Mouse (Mus musculus): ENCODE data around the gene Pcsk1n. TPM values are rescaled to one million over a fixed set of nuclear protein-coding genes. Genes with fewer than 3 reads are reported as not detected.
"Not testable (repeated sequence)": the region's sequence is repeated elsewhere in the genome, so short reads cannot be mapped to it uniquely, and the experiment has no call there.

Pcsk1n gene
- polyA plus RNA-seq, 1 experiment: not detected

DNA sequence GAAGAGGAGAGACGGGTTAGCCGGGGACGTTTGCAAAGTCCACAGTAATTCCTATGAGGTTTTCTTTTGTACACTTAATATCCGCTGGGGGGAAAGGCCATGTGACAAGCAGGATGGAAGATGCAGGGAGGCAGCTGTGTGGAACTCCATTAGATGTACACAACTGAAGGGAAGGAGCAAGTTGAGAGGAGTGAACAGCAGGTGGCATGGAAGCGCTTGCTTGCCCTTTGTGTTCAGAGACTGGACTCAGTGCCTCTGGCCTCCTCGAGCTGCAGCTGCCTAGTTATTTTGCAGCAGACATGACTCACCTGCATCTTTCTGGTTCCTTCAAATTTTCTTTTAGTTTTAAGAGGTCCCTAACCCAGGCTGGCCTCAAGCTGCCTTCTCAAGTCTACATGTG, 9.1 kb upstream of the Pcsk1n start:
- Histone ChIP-seq H3K79me2 (ENCODE audit: control insufficient read depth, insufficient read depth) (no peaks in the 10 kb centered on the region), H3K4me3 (ENCODE audit: insufficient read depth, poor library complexity, severe bottlenecking) (no peak overlapping the region), H3K79me3 (ENCODE audit: low read depth) (no peaks in the 10 kb centered on the region), H3K27me3 (ENCODE audit: control insufficient read depth, insufficient read depth, insufficient read length) (no peaks in the 10 kb centered on the region), H3ac (ENCODE audit: control insufficient read depth, insufficient read length, low read depth) (no peak overlapping the region), H3K36me3 (ENCODE audit: control insufficient read depth, insufficient read depth) (no peaks in the 10 kb centered on the region)
- no peak for TF ChIP-seq CEBPB (IDR thresholded peaks at IDR 0.05; ENCODE audit: low read depth)
- TF ChIP-seq FOSL1 (IDR thresholded peaks at IDR 0.05; ENCODE audit: insufficient read depth, low read length, poor library complexity, severe bottlenecking): no peak
- TF ChIP-seq MYOD1 (IDR thresholded peaks at IDR 0.05; ENCODE audit: control insufficient read depth, insufficient read length, low read depth): no peak
- no peak for TF ChIP-seq USF1 (IDR thresholded peaks at IDR 0.05; ENCODE audit: low read depth)
- TF ChIP-seq MAX (IDR thresholded peaks at IDR 0.05): no peak
- no peak for TF ChIP-seq MYOG (IDR thresholded peaks at IDR 0.05; ENCODE audit: control insufficient read depth, extremely low read depth, insufficient read length)
- no peak for TF ChIP-seq CTCF (IDR thresholded peaks at IDR 0.05; ENCODE audit: control insufficient read depth, insufficient read depth, insufficient read length)

DNA sequence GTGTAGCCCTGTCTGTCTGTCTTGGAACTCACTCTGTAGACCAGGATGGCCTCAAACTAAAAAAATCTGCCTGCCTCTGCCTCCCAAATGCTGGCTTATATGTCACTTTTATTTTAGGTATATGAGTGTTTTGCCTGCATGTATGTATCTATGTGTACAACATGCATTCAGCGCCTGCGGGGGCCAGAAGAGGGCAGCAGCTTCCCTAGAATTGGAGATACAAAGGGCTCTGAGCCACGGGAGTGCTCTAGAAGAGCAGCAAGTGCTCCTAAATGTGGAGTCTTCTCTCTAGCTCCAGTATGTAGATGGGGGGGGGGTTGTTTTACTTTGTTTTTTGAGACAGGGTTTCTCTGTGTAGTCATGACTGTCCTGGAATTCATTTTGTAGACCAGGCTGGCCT, 4.0 kb upstream of the Pcsk1n start:
- H3K79me2 ChIP-seq (ENCODE audit: control insufficient read depth, insufficient read depth); H3K79me3 ChIP-seq (ENCODE audit: low read depth); H3K36me3 ChIP-seq (ENCODE audit: control insufficient read depth, insufficient read depth); H3K4me3 ChIP-seq (ENCODE audit: insufficient read depth, poor library complexity, severe bottlenecking); H3K27me3 ChIP-seq (ENCODE audit: control insufficient read depth, insufficient read depth, insufficient read length); H3ac ChIP-seq (ENCODE audit: control insufficient read depth, insufficient read length, low read depth): not testable (repeated sequence)

DNA sequence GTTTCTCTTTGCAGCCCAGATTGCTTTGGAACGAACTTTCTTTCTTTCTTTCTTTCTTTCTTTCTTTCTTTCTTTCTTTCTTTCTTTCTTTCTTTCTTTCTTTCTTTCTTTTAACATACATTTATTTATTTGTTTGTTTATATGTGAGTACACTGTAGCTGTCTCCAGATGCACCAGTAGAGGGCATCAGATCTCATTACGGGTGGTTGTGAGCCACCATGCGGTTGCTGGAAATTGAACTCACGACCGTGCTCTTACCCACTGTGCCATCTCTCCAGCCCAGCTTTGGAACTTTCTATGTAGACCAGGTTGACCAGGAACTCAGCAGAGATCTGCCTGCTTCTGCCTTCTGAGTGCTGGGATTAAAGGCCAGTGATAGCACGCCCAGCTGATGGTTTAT, 1.7 kb upstream of the Pcsk1n start:
- not testable (repeated sequence) for H3ac ChIP-seq (ENCODE audit: control insufficient read depth, insufficient read length, low read depth); H3K4me3 ChIP-seq (ENCODE audit: insufficient read depth, poor library complexity, severe bottlenecking); H3K36me3 ChIP-seq (ENCODE audit: control insufficient read depth, insufficient read depth); H3K79me3 ChIP-seq (ENCODE audit: low read depth); H3K79me2 ChIP-seq (ENCODE audit: control insufficient read depth, insufficient read depth)
- H3K27me3 ChIP-seq (ENCODE audit: control insufficient read depth, insufficient read depth, insufficient read length): peaks cover 16% of the 10 kb centered on the region

DNA sequence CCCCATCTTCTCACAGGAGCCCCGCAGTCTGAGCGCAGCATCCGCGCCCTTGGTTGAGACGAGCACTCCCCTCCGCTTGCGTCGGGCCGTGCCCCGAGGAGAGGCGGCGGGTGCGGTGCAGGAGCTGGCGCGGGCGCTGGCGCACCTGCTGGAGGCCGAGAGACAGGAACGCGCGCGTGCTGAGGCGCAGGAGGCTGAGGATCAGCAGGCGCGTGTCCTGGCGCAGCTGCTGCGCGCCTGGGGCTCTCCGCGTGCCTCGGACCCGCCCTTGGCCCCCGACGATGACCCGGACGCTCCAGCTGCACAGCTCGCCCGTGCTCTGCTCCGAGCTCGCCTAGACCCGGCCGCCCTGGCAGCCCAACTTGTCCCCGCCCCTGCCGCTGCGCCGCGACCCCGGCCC, 2.4 kb downstream of the Pcsk1n start:
- Histone ChIP-seq H3K79me3 (ENCODE audit: low read depth) (no peaks in the 10 kb centered on the region), H3K36me3 (ENCODE audit: control insufficient read depth, insufficient read depth) (no peaks in the 10 kb centered on the region), H3K27me3 (ENCODE audit: control insufficient read depth, insufficient read depth, insufficient read length) (peaks cover 33% of the 10 kb centered on the region), H3K4me3 (ENCODE audit: insufficient read depth, poor library complexity, severe bottlenecking) (no peak overlapping the region), H3K79me2 (ENCODE audit: control insufficient read depth, insufficient read depth) (no peaks in the 10 kb centered on the region), H3ac (ENCODE audit: control insufficient read depth, insufficient read length, low read depth) (no peak overlapping the region)
- TF ChIP-seq MAX (IDR thresholded peaks at IDR 0.05) (no peak), USF1 (IDR thresholded peaks at IDR 0.05; ENCODE audit: low read depth) (no peak), MYOD1 (IDR thresholded peaks at IDR 0.05; ENCODE audit: control insufficient read depth, insufficient read length, low read depth) (no peak)

DNA sequence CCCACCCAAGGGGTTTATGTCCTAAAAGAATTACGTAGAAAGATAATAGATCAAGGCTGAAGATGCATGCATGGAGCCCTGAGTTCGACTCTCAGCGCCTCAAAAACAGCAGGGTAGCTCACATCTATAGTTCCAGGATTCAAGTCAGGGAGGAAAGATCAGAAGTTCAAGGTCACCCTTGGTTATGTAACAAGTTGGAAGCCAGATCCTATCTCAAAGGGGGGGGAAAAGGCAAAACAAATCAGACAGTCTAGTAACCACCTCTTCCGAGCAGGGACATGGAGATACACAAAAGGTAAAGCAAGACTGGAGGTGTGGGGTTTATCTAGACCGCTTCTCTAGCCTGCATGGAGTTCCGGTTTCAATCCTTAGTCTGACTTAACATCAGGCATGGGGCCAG, 6.6 kb downstream of the Pcsk1n start:
- Histone ChIP-seq H3K36me3 (ENCODE audit: control insufficient read depth, insufficient read depth) (no peaks in the 10 kb centered on the region), H3K4me3 (ENCODE audit: insufficient read depth, poor library complexity, severe bottlenecking) (no peak overlapping the region), H3K27me3 (ENCODE audit: control insufficient read depth, insufficient read depth, insufficient read length) (peaks cover 31% of the 10 kb centered on the region), H3K79me3 (ENCODE audit: low read depth) (no peaks in the 10 kb centered on the region), H3K79me2 (ENCODE audit: control insufficient read depth, insufficient read depth) (no peaks in the 10 kb centered on the region), H3ac (ENCODE audit: control insufficient read depth, insufficient read length, low read depth) (no peak overlapping the region)
- TF ChIP-seq FOSL1 (IDR thresholded peaks at IDR 0.05; ENCODE audit: insufficient read depth, low read length, poor library complexity, severe bottlenecking) (no peak), USF1 (IDR thresholded peaks at IDR 0.05; ENCODE audit: low read depth) (no peak), CEBPB (IDR thresholded peaks at IDR 0.05; ENCODE audit: low read depth) (no peak), MYOG (IDR thresholded peaks at IDR 0.05; ENCODE audit: control insufficient read depth, extremely low read depth, insufficient read length) (no peak), CTCF (IDR thresholded peaks at IDR 0.05; ENCODE audit: control insufficient read depth, insufficient read depth, insufficient read length) (no peak), MAX (IDR thresholded peaks at IDR 0.05) (no peak), MYOD1 (IDR thresholded peaks at IDR 0.05; ENCODE audit: control insufficient read depth, insufficient read length, low read depth) (no peak)

DNA sequence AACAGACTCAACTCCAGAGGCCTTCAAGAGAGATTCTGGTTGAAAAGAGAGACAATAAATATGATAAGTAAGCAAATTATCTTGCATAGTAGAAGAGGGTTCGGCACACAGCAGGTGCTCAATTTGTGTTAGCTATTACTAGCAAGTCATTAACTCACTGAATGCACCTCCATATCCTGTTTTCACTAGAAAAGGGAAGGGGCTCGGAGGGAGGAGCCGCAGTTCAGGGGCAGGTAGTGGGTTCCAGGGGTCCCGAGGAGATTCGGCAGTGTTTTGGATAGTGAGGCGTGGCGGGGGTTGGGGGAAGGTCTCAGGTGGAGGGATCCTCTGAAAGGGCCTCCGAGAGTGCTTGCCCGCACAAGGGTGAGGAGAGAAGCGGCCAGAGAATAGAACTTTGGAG, 7.5 kb downstream of the Pcsk1n start:
- no peaks in the 10 kb centered on the region for H3K36me3 ChIP-seq (ENCODE audit: control insufficient read depth, insufficient read depth)
- H3ac ChIP-seq (ENCODE audit: control insufficient read depth, insufficient read length, low read depth): no peak overlapping the region
- no peak overlapping the region for H3K4me3 ChIP-seq (ENCODE audit: insufficient read depth, poor library complexity, severe bottlenecking)
- TF ChIP-seq MAX (IDR thresholded peaks at IDR 0.05): no peak
- no peak for TF ChIP-seq MYOG (IDR thresholded peaks at IDR 0.05; ENCODE audit: control insufficient read depth, extremely low read depth, insufficient read length)
- no peak for TF ChIP-seq CEBPB (IDR thresholded peaks at IDR 0.05; ENCODE audit: low read depth)
- TF ChIP-seq FOSL1 (IDR thresholded peaks at IDR 0.05; ENCODE audit: insufficient read depth, low read length, poor library complexity, severe bottlenecking): no peak
- TF ChIP-seq USF1 (IDR thresholded peaks at IDR 0.05; ENCODE audit: low read depth): no peak
- TF ChIP-seq CTCF (IDR thresholded peaks at IDR 0.05; ENCODE audit: control insufficient read depth, insufficient read depth, insufficient read length): no peak
- peaks cover 26% of the 10 kb centered on the region for H3K27me3 ChIP-seq (ENCODE audit: control insufficient read depth, insufficient read depth, insufficient read length)
- H3K79me2 ChIP-seq (ENCODE audit: control insufficient read depth, insufficient read depth): no peaks in the 10 kb centered on the region
- H3K79me3 ChIP-seq (ENCODE audit: low read depth): no peaks in the 10 kb centered on the region

DNA sequence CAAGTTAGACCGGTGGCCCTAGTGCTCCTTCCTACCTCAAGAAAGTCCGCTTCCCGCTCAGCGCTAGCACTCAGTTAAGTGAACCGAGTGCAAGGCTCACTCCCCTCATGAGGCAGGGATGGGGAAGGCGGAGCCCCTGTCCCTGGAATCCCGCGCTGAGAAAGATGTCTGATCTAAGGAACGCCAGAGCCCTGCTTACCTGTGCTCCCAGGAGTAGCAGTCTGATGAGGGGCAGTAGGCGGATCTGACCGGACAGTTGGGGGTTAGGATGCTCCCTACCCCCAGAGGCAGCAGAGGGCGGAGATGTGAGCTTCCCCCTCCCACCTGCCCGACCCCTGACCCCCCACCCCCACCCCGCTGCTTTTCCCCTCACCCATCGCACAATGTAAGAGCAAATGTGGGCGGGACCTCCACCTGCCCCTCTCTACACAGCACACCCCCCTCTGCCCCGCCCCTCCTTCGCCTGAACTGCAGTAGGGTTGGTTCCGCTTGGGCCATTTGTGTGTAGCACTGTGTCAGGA, 8.7 kb downstream of the Pcsk1n start, which contains the start of gene Eras:
TSS of gene Eras (minus strand) at position 338 of the 521 bp plus-strand sequence.
- Histone ChIP-seq H3K27me3 (ENCODE audit: control insufficient read depth, insufficient read depth, insufficient read length) (peaks cover 14% of the 10 kb centered on the region), H3K4me3 (ENCODE audit: insufficient read depth, poor library complexity, severe bottlenecking) (no peak within 1 kb of the TSS), H3K36me3 (ENCODE audit: control insufficient read depth, insufficient read depth) (no peaks in the 10 kb centered on the region), H3K79me2 (ENCODE audit: control insufficient read depth, insufficient read depth) (no peaks in the 10 kb centered on the region), H3K79me3 (ENCODE audit: low read depth) (no peaks in the 10 kb centered on the region), H3ac (ENCODE audit: control insufficient read depth, insufficient read length, low read depth) (no peak within 1 kb of the TSS)
- TF ChIP-seq USF1 (IDR thresholded peaks at IDR 0.05; ENCODE audit: low read depth): no peak

Measured in C2C12 (cell line).